14 mouse cellular contexts compared by ENCODE assay signal in the genomic region with DNA sequence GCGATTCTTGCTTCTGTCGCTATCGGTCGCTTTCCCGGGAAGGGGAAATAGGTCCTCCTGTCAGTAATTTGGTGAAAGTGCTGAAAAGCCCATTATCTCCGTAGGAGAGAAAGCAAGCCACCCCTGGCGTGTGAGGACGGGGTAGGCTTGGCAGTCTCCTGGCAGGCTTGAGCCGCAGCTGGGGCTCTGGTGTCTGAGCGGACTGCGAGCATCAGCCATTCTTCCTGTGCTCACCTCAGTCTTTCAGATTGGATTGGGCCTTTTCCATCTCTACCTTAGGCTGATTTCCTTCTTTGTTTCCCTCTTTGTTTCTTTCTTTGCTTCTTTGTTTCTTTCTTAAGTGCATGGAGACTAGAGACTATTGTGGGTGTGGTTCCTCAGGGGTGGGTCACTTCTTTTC. TPM values are rescaled to one million over a fixed set of nuclear protein-coding genes. Genes with fewer than 3 reads are reported as not detected.
DNase-seq lines count a peak whose midpoint lies in the region; ATAC-seq and TF ChIP-seq lines count a peak whose summit lies in the region.
"Had no signal": no experiment of that assay in that cellular context is flagged by ENCODE, and none has a peak within 500 bp of the region (broad histone marks: within the 10 kb centered on the region; RNA-seq: fewer than 3 reads in every experiment).

No protein-coding gene starts in this region.

- H3K27me3 ChIP-seq in heart, embryonic 12.5 days (replicated peaks): no peaks in the 10 kb centered on the region
- no peaks in the 10 kb centered on the region for H3K27me3 ChIP-seq in midbrain, embryonic 11.5 days (ENCODE audit: control insufficient read depth, insufficient read depth, low read length)
- peaks cover 6% of the 10 kb centered on the region; the same call in 1 of the 2 replicates for H3K27me3 ChIP-seq in midbrain, embryonic 10.5 days (ENCODE audit: low read depth, poor library complexity, severe bottlenecking)
- no peaks in the 10 kb centered on the region for H3K27me3 ChIP-seq in neural tube, embryonic 13.5 days
- no peaks in the 10 kb centered on the region; the same call in 1 of the 2 replicates for H3K27me3 ChIP-seq in cerebellum, adult 2 months (ENCODE audit: control insufficient read depth, insufficient read depth, low read length)
- H3K27me3 ChIP-seq: lung, embryonic 15.5 days had no signal

- DNase-seq in heart, postnatal 10 days: no peak
- peak; percentile 81 for DNase-seq in midbrain, embryonic 11.5 days (ENCODE audit: low spot score, missing footprints)
- DNase-seq in midbrain, embryonic 10.5 days (ENCODE audit: low spot score): no peak
- peak; percentile 54 for DNase-seq in R1 (ENCODE audit: low read depth, low spot score)
- DNase-seq in cerebellum, adult 2 months: no peak
- DNase-seq: adrenal gland, postnatal 14 days; cerebellum, adult 8-10 months; right cerebral cortex, postnatal 25 days had no signal

- H3K9me3 ChIP-seq in heart, embryonic 12.5 days (replicated peaks): no peaks in the 10 kb centered on the region
- no peaks in the 10 kb centered on the region for H3K9me3 ChIP-seq in midbrain, embryonic 11.5 days (ENCODE audit: control insufficient read depth, low read length)
- no peaks in the 10 kb centered on the region for H3K9me3 ChIP-seq in midbrain, embryonic 10.5 days (replicated peaks)
- H3K9me3 ChIP-seq in neural tube, embryonic 13.5 days: no peaks in the 10 kb centered on the region
- H3K9me3 ChIP-seq: forebrain, embryonic 10.5 days; lung, embryonic 15.5 days had no signal

- H3K27ac ChIP-seq in heart, embryonic 12.5 days (ENCODE audit: poor library complexity, severe bottlenecking): no peak overlapping the region
- no peak overlapping the region for H3K27ac ChIP-seq in midbrain, embryonic 11.5 days (ENCODE audit: low read depth, low read length)
- no peak overlapping the region for H3K27ac ChIP-seq in midbrain, embryonic 10.5 days (replicated peaks)
- no peak overlapping the region for H3K27ac ChIP-seq in neural tube, embryonic 13.5 days (replicated peaks)
- H3K27ac ChIP-seq in cerebellum, adult 2 months (ENCODE audit: insufficient read depth, low read length): no peak overlapping the region
- H3K27ac ChIP-seq: forebrain, embryonic 10.5 days; kidney, postnatal 0 days; left cerebral cortex, adult 2 months; lung, embryonic 15.5 days had no signal

- no peak overlapping the region for H3K9ac ChIP-seq in heart, embryonic 12.5 days
- no peak overlapping the region for H3K9ac ChIP-seq in midbrain, embryonic 11.5 days (ENCODE audit: low read length)
- no peak overlapping the region for H3K9ac ChIP-seq in neural tube, embryonic 13.5 days
- H3K9ac ChIP-seq: lung, embryonic 15.5 days had no signal

- peak overlapping the region; percentile 45 for H3K4me2 ChIP-seq in heart, embryonic 12.5 days
- H3K4me2 ChIP-seq in midbrain, embryonic 11.5 days: no peak overlapping the region
- H3K4me2 ChIP-seq in neural tube, embryonic 13.5 days: peak overlapping the region; percentile 27; the same call in 1 of the 2 replicates
- H3K4me2 ChIP-seq: lung, embryonic 15.5 days had no signal

- no peaks in the 10 kb centered on the region for H3K4me1 ChIP-seq in heart, embryonic 12.5 days (replicated peaks)
- peaks cover 5% of the 10 kb centered on the region; the same call in 1 of the 2 replicates for H3K4me1 ChIP-seq in midbrain, embryonic 11.5 days (ENCODE audit: control insufficient read depth, insufficient read depth, low read length)
- H3K4me1 ChIP-seq in midbrain, embryonic 10.5 days: peaks cover 13% of the 10 kb centered on the region
- peaks cover 20% of the 10 kb centered on the region for H3K4me1 ChIP-seq in neural tube, embryonic 13.5 days (replicated peaks)
- H3K4me1 ChIP-seq in cerebellum, adult 2 months (ENCODE audit: control insufficient read depth, insufficient read depth, low read length): no peaks in the 10 kb centered on the region
- H3K4me1 ChIP-seq: lung, embryonic 15.5 days had no signal

- no peaks in the 10 kb centered on the region for H3K36me3 ChIP-seq in heart, embryonic 12.5 days
- H3K36me3 ChIP-seq in midbrain, embryonic 11.5 days (ENCODE audit: control insufficient read depth, insufficient read depth, low read length): no peaks in the 10 kb centered on the region
- H3K36me3 ChIP-seq in midbrain, embryonic 10.5 days: no peaks in the 10 kb centered on the region
- H3K36me3 ChIP-seq in neural tube, embryonic 13.5 days: no peaks in the 10 kb centered on the region
- H3K36me3 ChIP-seq: forebrain, embryonic 10.5 days; lung, embryonic 15.5 days had no signal

- intact Hi-C loops in heart, postnatal 10 days (cut with DNase I): no loop called here

- no peak for TF ChIP-seq POLR2A in cerebellum, adult 2 months (IDR thresholded peaks at IDR 0.05; ENCODE audit: borderline replicate concordance, insufficient read depth, low read length)

- H3K4me3 ChIP-seq in heart, embryonic 12.5 days: no peak overlapping the region
- H3K4me3 ChIP-seq in midbrain, embryonic 11.5 days (ENCODE audit: low read depth, low read length): no peak overlapping the region
- no peak overlapping the region for H3K4me3 ChIP-seq in midbrain, embryonic 10.5 days
- H3K4me3 ChIP-seq in neural tube, embryonic 13.5 days: no peak overlapping the region
- H3K4me3 ChIP-seq in cerebellum, adult 2 months (replicated peaks; ENCODE audit: insufficient read depth, low read depth, low read length): no peak overlapping the region
- H3K4me3 ChIP-seq: forebrain, embryonic 10.5 days; left cerebral cortex, adult 2 months; lung, embryonic 15.5 days had no signal

- no peak for ATAC-seq in heart, embryonic 12.5 days (ENCODE audit: insufficient number of reproducible peaks, low FRiP score)
- no peak for ATAC-seq in midbrain, embryonic 11.5 days (ENCODE audit: low FRiP score)
- no peak for ATAC-seq in neural tube, embryonic 13.5 days (ENCODE audit: low read depth)

- no peak for TF ChIP-seq CTCF in cerebellum, adult 2 months (IDR thresholded peaks at IDR 0.05; ENCODE audit: borderline replicate concordance, insufficient read depth, low read depth, low read length)

- WGBS in heart, embryonic 12.5 days: 25% methylated on average over 11 of the region's 11 CpGs
- WGBS in midbrain, embryonic 11.5 days: 55% methylated on average over 11 of the region's 11 CpGs
- WGBS in midbrain, embryonic 10.5 days: 54% methylated on average over 11 of the region's 11 CpGs
- WGBS in neural tube, embryonic 13.5 days: 19% methylated on average over 11 of the region's 11 CpGs
- WGBS in cerebellum, adult 2 months: 42% methylated on average over 11 of the region's 11 CpGs

RNA-seq across cellular contexts. Expression of a gene that starts 22.6 kb away (rescaled TPM):
- 199 and 203 TPM in 2 replicates for polyA plus RNA-seq in heart, embryonic 12.5 days (2016; fragmentation: Nextera tagmentation; extraction: Ambion mirVana)
- total RNA-seq in heart, postnatal 10 days (2021): 10 to 100 TPM; 85.6 to 93.7 TPM
- polyA plus RNA-seq in midbrain, embryonic 11.5 days (2014; fragmentation: Nextera tagmentation; extraction: Ambion mirVana): 317 and 319 TPM in 2 replicates
- 327 and 337 TPM in 2 replicates for polyA plus RNA-seq in midbrain, embryonic 10.5 days (2016; fragmentation: Nextera tagmentation; extraction: Ambion mirVana)
- 259 and 285 TPM in 2 replicates for polyA plus RNA-seq in neural tube, embryonic 13.5 days (2015; fragmentation: Nextera tagmentation; extraction: Ambion mirVana)
- 108 and 116 TPM in 2 replicates for polyA plus RNA-seq in cerebellum, adult 2 months (2012; rRNA removed)

Comparison
In these comparisons a context has a peak if more than half of its experiments do, and no peak if none do; other contexts are left out.
1. DNase-seq: peak in midbrain, embryonic 11.5 days (single experiment) and R1 (single experiment); none in heart, postnatal 10 days (0 of 2), midbrain, embryonic 10.5 days (single experiment) and cerebellum, adult 2 months (0 of 2).